Mouse (Mus musculus) WW6 (cell line): ENCODE results near the gene Camkv.

ENCODE experiments used
- DNase-seq: peaks from one replicate; pipeline ENCODE4 v3.0.0-alpha.2; 2013; ENCODE audit warnings: low read depth, low spot score

Gene Camkv

GRCm38 (mm10) chr9:107987950-107988349 is 52.5 kb downstream of the Camkv start:
- DNase-seq, result no peak

- no peak for DNase-seq
Observed at GRCm38 (mm10) chr9:107992197-107992596, 56.7 kb downstream of the Camkv start, which contains the start of gene Cdhr4. Gene Cdhr4, plus strand, starts transcription at chr9:107992497.

GRCm38 (mm10) chr9:107993013-107993412 is 57.5 kb downstream of the Camkv start:
- no peak for DNase-seq

- DNase-seq, result no peak
Observed at GRCm38 (mm10) chr9:107994464-107994863, 59.0 kb downstream of the Camkv start.

GRCm38 (mm10) chr9:107995513-107995912 is 60.0 kb downstream of the Camkv start:
- DNase-seq, result no peak

GRCm38 (mm10) chr9:107996049-107996448 is 60.6 kb downstream of the Camkv start, which contains the start of gene Gm20662:
Gene Gm20662, plus strand, starts transcription at chr9:107996349.
- DNase-seq, result no peak
